Mouse (Mus musculus) embryonic facial prominence, embryonic 10.5 days (tissue): ENCODE results near the gene Cmtm7. TPM values are rescaled to one million over a fixed set of nuclear protein-coding genes. Genes with fewer than 3 reads are reported as not detected.
A peak's percentile ranks its signal among the peaks of the same experiment; 100 is the strongest.

Experiments
- DNase-seq: peaks from one replicate; pipeline ENCODE4 v3.0.0-alpha.2; 2017; ENCODE audit warnings: low spot score
- H3K27ac ChIP-seq: fragments of 300-500 bp; sonication (generic); replicated peaks from 2 replicates; pipeline ENCODE4 v1.5.1; 2016; ENCODE audit warnings: mild to moderate bottlenecking
- H3K27me3 ChIP-seq: fragments of 300-500 bp; sonication (generic); replicated peaks from 2 replicates; pipeline ENCODE4 v1.6.1; 2016; ENCODE audit warnings: low read depth, mild to moderate bottlenecking; ENCODE audit not compliant: poor library complexity, severe bottlenecking
- H3K36me3 ChIP-seq: fragments of 300-500 bp; sonication (generic); replicated peaks from 2 replicates; pipeline ENCODE4 v1.6.1; 2016; ENCODE audit warnings: mild to moderate bottlenecking, moderate library complexity
- H3K4me1 ChIP-seq: fragments of 300-500 bp; sonication (generic); 2 replicates; pipeline ENCODE4 v1.6.1; 2016
- H3K4me3 ChIP-seq: fragments of 300-500 bp; sonication (generic); 2 replicates; pipeline ENCODE4 v1.5.1; 2016; ENCODE audit warnings: mild to moderate bottlenecking, moderate library complexity
- H3K9me3 ChIP-seq: fragments of 300-500 bp; sonication (generic); 2 replicates; pipeline ENCODE4 v1.6.1; 2016; ENCODE audit warnings: mild to moderate bottlenecking
- WGBS: fragments of 180-500 bp; shearing (Covaris S2); methylation state at CpG from one replicate; pipeline ENCODE4 v1.1.7; 2016; 5-methylcytosine and 5-hydroxymethylcytosine counted together
- polyA plus RNA-seq: library from polyadenylated mRNA; unstranded; fragments of >200 nt; fragmentation: Nextera tagmentation; extraction: Ambion mirVana; gene quantifications from 2 replicates; pipeline ENCODE4 v1.2.1, GENCODE M21; 2016

Gene Cmtm7
- polyA plus RNA-seq, 1 experiment from 2014 or later: 88.0 TPM

DNA sequence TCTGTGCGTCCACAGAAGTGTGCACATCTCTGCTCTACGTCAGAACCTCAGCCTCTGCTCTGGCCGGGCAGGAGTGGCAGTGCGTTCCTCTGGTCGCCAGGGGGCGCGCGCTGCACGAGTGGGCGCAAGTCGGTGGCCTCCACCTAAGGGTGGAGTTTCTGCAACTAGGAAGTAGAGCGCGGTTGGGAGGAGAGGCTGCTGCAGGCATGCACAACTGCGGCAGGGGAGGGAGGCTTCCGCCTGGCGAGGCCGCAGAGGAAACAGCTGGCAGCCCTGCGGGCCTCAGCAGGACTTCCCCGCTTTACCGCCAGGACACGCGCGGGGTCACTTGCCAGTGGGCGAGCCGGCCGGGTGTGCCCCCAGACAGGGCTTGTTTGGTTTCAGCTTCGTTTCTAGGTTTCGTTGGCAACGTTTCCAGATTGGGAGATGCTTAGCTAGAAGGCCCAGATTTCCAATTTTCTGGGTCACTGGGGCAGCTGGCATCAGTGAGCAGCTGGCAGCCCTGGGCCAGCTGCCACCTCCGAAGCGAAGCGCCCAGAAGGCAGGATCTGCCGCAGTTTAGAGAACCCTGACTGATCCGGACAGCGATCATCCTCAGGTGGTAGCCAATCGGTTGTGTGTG, 28.7 kb downstream of the Cmtm7 start:
- Histone ChIP-seq H3K9me3 (no peaks in the 10 kb centered on the region), H3K4me3 (peak overlapping the region; percentile 62), H3K27me3 (no peaks in the 10 kb centered on the region), H3K4me1 (peaks cover 9% of the 10 kb centered on the region), H3K27ac (peak overlapping the region; percentile 76), H3K36me3 (peaks cover 60% of the 10 kb centered on the region)
- 6% methylated on average over 36 of the region's 36 CpGs for WGBS
- DNase-seq: peak; percentile 91

DNA sequence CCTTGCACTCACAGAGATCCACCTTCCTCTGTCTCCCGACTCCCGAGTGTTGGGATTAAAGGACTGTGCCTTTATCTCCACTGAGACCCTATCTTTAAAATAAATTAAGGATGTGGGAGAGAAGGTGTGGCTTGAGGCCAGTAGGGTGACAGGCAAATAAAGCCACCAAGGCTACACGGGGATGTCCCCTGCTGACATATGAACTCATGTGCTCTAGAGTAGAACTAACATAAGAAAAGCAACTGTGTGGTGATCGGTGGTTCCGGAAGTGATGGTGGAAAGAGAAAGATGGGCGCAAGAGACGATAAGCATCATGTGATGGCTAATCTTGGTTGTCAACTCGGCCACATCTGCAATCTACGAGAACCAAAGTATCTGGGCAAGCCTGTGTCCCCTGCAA, 29.3 kb downstream of the Cmtm7 start:
- Histone ChIP-seq H3K27me3 (no peaks in the 10 kb centered on the region), H3K4me1 (peaks cover 9% of the 10 kb centered on the region), H3K4me3 (no peak overlapping the region), H3K9me3 (no peaks in the 10 kb centered on the region), H3K27ac (no peak overlapping the region), H3K36me3 (peaks cover 61% of the 10 kb centered on the region)
- DNase-seq: no peak
- WGBS: 75% methylated on average over 9 of the region's 9 CpGs

DNA sequence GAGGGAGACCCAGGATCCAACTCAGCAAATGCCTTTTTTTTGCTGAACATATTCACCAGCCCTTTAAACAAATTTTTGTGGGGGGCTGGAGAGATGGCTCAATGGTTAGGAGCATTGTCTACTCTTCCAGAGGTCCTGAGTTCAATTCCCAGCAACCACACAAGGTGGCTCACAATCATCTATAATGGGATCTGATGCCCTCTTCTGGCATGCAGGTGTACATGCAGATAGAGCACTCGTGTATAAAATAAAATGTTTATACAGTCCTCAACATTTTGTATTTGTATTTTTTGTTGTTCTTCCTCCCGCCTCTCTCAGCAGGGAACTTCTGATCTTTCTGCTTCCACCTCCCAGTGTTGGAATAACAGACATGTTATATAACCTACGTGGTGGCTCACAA, 30.1 kb downstream of the Cmtm7 start:
- H3K36me3 ChIP-seq: peaks cover 61% of the 10 kb centered on the region

GRCm38 (mm10) chr9:114747466-114747865, 34.2 kb downstream of the Cmtm7 start:
- DNase-seq: no peak
- H3K9me3 ChIP-seq: no peaks in the 10 kb centered on the region
- peaks cover 67% of the 10 kb centered on the region for H3K36me3 ChIP-seq
- peaks cover 3% of the 10 kb centered on the region; the same call in 1 of the 2 replicates for H3K4me1 ChIP-seq
- H3K4me3 ChIP-seq: no peak overlapping the region
- H3K27me3 ChIP-seq: no peaks in the 10 kb centered on the region
- no peak overlapping the region for H3K27ac ChIP-seq
- 88% methylated on average over 12 of the region's 12 CpGs for WGBS

More for the DNA sequence above, 30.1 kb downstream of the Cmtm7 start:
- Histone ChIP-seq H3K27me3 (no peaks in the 10 kb centered on the region), H3K4me1 (peaks cover 9% of the 10 kb centered on the region), H3K27ac (no peak overlapping the region), H3K4me3 (no peak overlapping the region), H3K9me3 (no peaks in the 10 kb centered on the region)
- WGBS: 81% methylated on average over 3 of the region's 3 CpGs
- DNase-seq: no peak

DNA sequence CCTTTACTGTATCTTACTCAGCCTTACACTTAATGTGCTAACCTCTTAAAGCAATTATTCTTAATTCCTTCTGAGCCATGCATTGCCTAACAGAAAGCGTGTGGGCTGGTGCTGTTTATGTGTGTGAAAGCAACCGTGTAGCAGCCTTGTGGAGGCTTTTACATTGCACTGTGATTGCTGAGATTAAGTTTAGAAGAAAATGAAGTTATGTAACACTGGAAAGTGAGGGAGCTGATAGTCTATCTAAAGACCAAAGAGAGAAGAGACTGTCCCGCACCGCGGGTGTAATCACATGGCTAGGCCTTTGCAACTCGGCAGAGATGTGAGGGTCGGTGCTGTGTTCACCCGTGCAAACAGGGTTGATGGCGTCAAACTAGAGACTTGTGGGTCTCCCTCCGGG, 34.6 kb downstream of the Cmtm7 start:
- peaks cover 3% of the 10 kb centered on the region; the same call in 1 of the 2 replicates for H3K4me1 ChIP-seq
- no peaks in the 10 kb centered on the region for H3K27me3 ChIP-seq
- H3K36me3 ChIP-seq: peaks cover 70% of the 10 kb centered on the region
- 92% methylated on average over 10 of the region's 10 CpGs for WGBS
- no peak for DNase-seq
- H3K9me3 ChIP-seq: no peaks in the 10 kb centered on the region
- no peak overlapping the region for H3K4me3 ChIP-seq
- H3K27ac ChIP-seq: no peak overlapping the region

DNA sequence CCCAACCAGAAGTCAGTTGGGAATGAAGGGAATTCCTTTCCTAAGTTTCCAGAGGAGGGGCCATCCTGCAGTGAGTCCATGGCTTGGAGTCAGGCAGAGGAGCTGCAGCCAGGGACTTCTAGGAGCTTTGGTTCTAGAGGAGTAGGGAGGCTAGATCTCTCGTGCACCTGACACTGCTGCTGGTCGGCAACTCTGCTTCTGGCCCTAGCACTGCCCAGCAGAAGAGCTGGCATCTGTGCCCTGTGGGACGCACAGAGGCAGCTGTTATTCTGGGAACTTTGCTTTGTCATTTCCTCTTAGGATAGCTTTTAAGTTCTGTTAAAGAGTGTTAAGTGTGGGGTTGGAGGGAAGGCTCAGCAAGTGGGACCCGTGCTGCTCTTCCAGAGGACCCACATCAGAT, 36.0 kb downstream of the Cmtm7 start:
- H3K9me3 ChIP-seq: no peaks in the 10 kb centered on the region
- no peak overlapping the region for H3K27ac ChIP-seq
- H3K27me3 ChIP-seq: no peaks in the 10 kb centered on the region
- 81% methylated on average over 4 of the region's 4 CpGs for WGBS
- H3K4me1 ChIP-seq: peaks cover 3% of the 10 kb centered on the region; the same call in 1 of the 2 replicates
- peaks cover 71% of the 10 kb centered on the region for H3K36me3 ChIP-seq
- DNase-seq: no peak
- no peak overlapping the region for H3K4me3 ChIP-seq

GRCm38 (mm10) chr9:114745163-114745562, 36.5 kb downstream of the Cmtm7 start:
- H3K4me3 ChIP-seq: no peak overlapping the region
- peaks cover 3% of the 10 kb centered on the region; the same call in 1 of the 2 replicates for H3K4me1 ChIP-seq
- peaks cover 69% of the 10 kb centered on the region for H3K36me3 ChIP-seq
- no peaks in the 10 kb centered on the region for H3K9me3 ChIP-seq
- no peak for DNase-seq
- H3K27ac ChIP-seq: no peak overlapping the region
- no peaks in the 10 kb centered on the region for H3K27me3 ChIP-seq
- whole genome bisulfite sequencing: 90% methylated on average over 4 of the region's 4 CpGs

DNA sequence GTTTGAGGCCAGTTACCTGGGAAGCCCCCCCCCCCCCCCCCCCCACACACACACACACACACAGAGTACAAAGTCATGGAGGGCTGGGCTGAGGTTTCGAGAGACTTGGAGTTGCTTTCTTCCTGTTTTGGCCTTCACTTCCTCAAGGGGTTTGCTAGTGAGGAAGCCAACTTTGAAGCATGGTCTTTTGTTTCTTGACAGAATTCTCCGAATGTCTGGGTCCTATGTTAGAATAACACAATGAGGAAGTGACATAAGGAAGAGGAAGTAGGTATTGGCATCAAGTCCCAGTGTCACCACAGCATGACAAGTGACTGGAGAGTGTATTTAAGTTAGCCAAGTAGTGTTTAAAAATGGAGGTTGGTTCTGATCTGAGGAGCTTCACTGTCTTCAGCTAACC, 38.9 kb downstream of the Cmtm7 start:
- no peaks in the 10 kb centered on the region for H3K9me3 ChIP-seq
- DNase-seq: no peak
- H3K4me3 ChIP-seq: no peak overlapping the region
- H3K27ac ChIP-seq: no peak overlapping the region
- no peaks in the 10 kb centered on the region for H3K27me3 ChIP-seq
- peaks cover 57% of the 10 kb centered on the region for H3K36me3 ChIP-seq
- WGBS: 68% methylated on average over 2 of the region's 2 CpGs
- H3K4me1 ChIP-seq: peaks cover 3% of the 10 kb centered on the region; the same call in 1 of the 2 replicates

DNA sequence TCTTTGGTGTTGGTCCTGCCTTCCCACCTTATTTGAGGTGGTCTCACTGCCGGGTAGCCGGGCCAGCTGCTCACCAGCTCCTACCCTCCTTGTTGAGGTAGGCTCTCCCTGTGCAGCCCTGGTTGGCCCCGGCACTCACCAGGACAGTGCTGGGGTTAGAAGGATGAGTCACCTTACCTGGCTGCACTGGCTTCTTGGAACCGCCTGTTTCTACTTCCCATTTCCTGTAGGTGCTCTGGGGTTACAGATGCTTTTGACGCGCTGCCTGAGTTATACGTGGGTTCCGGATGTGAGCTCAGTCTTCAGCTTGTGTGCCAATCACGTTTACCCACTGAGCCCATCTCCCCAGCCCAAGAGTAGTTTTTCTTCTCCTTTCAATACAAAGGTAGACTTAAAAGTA, 41.3 kb downstream of the Cmtm7 start:
- no peaks in the 10 kb centered on the region for H3K9me3 ChIP-seq
- DNase-seq: no peak
- H3K4me1 ChIP-seq: peaks cover 17% of the 10 kb centered on the region
- H3K27ac ChIP-seq: no peak overlapping the region
- WGBS: 88% methylated on average over 9 of the region's 9 CpGs
- H3K27me3 ChIP-seq: no peaks in the 10 kb centered on the region
- peaks cover 44% of the 10 kb centered on the region for H3K36me3 ChIP-seq
- no peak overlapping the region for H3K4me3 ChIP-seq

DNA sequence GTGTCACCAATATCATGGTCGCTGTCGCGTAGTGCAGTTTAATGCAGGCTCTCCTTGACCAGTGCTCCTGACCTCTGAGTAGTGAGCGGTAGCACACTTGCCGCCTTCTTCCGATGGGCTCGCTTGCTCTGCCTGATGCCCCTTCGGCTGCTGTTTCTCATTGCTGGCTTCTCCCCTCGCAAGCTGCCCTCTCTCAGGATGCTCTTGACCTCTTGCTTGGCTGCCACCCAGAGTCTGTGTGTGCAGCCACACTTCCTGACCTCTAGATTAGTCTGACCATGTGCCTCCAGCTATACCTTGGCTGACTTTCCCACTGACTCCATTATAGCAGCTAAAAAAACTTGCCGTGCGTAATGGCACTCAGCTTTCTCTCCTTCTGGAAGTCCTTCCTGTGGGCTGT, 45.2 kb downstream of the Cmtm7 start:
- H3K4me3 ChIP-seq: peak overlapping the region; percentile 13; the same call in 1 of the 2 replicates
- WGBS: 48% methylated on average over 11 of the region's 11 CpGs
- H3K27ac ChIP-seq: peak overlapping the region; percentile 40; the same call in 1 of the 2 replicates
- peaks cover 23% of the 10 kb centered on the region for H3K36me3 ChIP-seq
- H3K9me3 ChIP-seq: no peaks in the 10 kb centered on the region
- H3K4me1 ChIP-seq: peaks cover 26% of the 10 kb centered on the region
- DNase-seq: peak; percentile 39
- H3K27me3 ChIP-seq: no peaks in the 10 kb centered on the region

GRCm38 (mm10) chr9:114733238-114733637, 48.4 kb downstream of the Cmtm7 start:
- H3K4me1 ChIP-seq: peaks cover 32% of the 10 kb centered on the region
- H3K9me3 ChIP-seq: no peaks in the 10 kb centered on the region
- 90% methylated on average over 2 of the region's 2 CpGs for whole genome bisulfite sequencing
- H3K36me3 ChIP-seq: peaks cover 11% of the 10 kb centered on the region
- H3K27ac ChIP-seq: no peak overlapping the region
- H3K27me3 ChIP-seq: no peaks in the 10 kb centered on the region
- H3K4me3 ChIP-seq: no peak overlapping the region
- no peak for DNase-seq

- Histone ChIP-seq H3K27ac (peak overlapping the region; percentile 90; the same call in 1 of the 2 replicates), H3K36me3 (peaks cover 1% of the 10 kb centered on the region; the same call in 1 of the 2 replicates), H3K4me1 (peaks cover 27% of the 10 kb centered on the region), H3K27me3 (no peaks in the 10 kb centered on the region), H3K4me3 (peak overlapping the region; percentile 89), H3K9me3 (no peaks in the 10 kb centered on the region)
- DNase-seq: no peak
- WGBS: 76% methylated on average over 12 of the region's 12 CpGs
These were observed 49.6 kb downstream of the Cmtm7 start for GRCm38 (mm10) chr9:114731871-114732682.
